Mouse (Mus musculus): Measurements from ENCODE around the gene Sytl1.

DNA sequence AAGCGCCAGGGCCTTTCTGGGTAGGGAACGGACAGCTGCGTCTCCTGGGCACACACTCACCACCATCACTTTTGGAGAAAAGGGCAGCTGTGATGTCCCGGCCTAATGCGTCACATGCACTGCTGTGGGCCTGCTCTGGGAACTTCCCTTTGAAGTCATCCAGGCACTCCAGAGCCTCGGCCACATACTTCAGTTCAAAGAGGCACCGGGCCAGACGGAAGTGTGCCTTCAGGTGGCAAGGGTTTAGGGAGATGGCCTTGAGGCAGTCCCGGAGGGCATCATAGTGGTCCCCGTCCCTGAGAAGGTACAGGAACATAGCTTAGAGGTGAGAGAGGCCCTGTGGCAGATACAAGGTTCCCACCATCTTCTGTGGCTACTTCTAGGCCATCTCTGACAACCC lies 34.4 kb upstream of the Sytl1 start:
- no peak for TF ChIP-seq CTCF (IDR thresholded peaks at IDR 0.05; ENCODE audit: low read depth, low read length)
- TF ChIP-seq POLR2A (IDR thresholded peaks at IDR 0.05; ENCODE audit: borderline replicate concordance, low read depth, low read length) = no peak

All from bone marrow macrophage, adult 2 months (primary cell).